Mouse (Mus musculus): ENCODE measurements at regions not wholly inside any gene's neighbourhood (a gene's known extent, or its start where the extent isn't known, plus 50 kb on each side); places are given as distances from the start of the nearest gene placed in this dataset.

DNA sequence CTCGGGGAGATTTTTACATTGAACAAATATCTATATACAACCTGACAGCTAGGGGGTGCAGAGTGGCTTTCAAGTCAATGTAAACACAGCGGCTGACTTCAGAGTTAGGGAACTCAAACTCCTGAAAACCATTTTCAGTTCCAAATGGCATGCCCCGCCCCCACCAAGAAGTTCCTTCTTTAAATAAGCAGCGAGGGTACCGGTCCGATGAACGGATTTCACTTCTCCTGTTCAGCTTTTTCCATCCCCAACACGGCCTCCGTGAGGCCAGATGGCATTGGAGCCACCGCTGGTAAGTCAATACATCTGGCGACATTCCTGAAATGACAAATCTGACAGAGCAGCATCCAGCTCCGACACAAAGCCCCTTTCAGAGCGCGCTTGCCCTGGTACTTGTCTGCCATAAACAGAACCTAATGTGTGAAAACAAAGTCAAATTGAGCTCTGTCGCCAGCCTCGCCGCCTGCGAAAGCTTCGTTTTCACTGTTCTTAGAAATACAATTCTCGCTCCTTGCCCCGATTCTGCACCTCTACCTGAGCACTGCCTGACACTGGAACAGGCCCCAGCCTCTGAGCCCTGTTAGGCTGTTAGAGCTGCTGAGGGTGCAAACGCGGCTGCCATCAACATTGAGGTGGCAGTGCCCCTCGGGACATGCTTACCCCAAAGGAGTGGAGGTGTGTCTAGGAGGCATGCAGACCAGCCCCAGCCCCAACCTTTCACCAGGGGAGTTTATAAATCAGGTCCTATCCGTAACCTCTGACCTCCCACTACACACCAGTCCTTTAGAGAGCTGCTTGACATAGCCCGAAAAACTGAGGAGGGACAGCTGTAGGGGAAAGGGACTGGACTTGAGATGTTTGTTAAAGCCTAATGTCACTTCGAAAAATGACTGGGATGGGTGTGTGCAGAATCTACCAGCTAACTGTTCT, 446.0 kb downstream of the Ate1 start:
- peak; percentile 25 for DNase-seq (ENCODE audit: low spot score)

DNA sequence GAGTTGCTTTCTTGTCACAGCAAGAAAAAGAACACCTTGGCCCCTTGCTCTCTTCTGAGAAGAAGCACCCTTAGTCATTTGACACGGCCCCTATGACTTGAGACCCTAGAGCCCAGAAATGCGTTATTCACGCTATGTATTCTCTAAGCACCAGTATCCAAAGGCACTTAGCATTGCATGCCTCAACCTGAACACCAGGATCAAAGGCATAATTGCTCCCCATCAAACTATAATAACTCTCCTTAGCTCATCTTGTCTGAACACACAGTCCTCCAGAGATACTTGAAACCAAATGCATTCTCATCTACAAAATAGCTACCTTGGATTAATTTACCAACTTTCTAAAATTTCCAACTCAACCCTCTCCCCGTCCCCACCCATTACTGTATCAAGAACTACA, 437.5 kb downstream of the Ate1 start:
- no peak for DNase-seq (ENCODE audit: low spot score)

GRCm38 (mm10) chr7:130085706-130086105, 434.5 kb downstream of the Ate1 start:
- DNase-seq (ENCODE audit: low spot score) = no peak

- DNase-seq (ENCODE audit: low spot score) = no peak
Measured at GRCm38 (mm10) chr7:130089896-130090610, 430.1 kb downstream of the Ate1 start.

DNA sequence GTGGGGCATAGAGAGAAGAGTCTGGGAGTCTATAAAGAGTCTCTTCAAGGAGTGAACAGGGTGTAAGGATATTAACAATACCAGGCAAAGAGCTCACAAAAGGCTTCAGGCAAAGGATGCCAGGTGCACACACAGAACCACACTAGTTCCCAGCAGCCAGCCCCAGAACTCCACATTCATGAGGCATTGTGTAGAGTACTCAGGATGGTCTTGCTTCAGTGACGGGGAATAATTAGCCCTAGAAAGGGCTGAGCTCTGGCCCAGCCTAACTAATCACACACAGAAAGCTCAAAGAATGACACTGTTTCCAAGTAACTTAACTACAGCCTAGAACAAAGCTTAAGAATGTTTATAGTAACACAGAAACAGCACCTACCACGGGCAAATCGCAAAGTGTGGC, 428.2 kb downstream of the Ate1 start:
- no peak for DNase-seq (ENCODE audit: low spot score)

DNA sequence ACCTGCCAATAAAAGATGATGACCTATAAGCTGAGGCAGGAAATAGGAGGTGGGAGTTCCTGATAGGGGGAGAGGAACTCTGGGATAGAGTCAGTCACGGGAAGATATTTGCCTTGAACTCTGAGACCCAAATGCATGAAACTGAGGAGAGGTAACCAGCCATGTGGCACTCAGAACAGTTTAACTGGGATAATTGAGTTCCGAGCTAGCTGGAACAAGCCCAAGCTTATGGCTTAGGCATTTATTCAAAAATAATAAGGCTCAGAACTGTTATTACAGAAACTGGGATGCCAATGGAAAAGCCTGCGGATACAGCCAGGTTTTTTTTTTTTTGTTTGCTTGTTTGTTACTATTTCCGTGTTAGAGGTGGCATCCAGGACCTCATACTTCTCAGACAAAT, 425.0 kb downstream of the Ate1 start:
- DNase-seq (ENCODE audit: low spot score) = no peak

GRCm38 (mm10) chr7:130098606-130099005, 421.6 kb downstream of the Ate1 start:
- peak; percentile 17 for DNase-seq (ENCODE audit: low spot score)

DNA sequence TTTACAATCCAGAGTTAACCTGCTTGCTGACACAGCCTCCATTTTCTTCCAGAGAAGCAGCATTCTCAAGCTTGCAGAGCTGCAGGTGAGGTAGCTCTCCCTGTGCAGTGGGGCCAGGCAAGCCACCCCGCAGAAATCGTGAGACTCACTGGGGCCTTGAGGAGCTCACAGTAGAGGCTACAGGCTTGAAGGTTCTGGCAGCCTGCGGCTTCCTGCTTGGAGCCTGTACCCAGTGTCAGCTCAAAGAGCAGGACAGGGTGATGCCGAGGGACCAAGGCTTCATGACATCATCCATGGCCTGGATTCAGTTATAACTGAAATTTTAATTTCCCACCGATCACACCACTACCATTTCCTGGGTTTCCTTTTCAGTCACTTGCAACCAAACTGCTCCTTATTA, 417.5 kb downstream of the Ate1 start:
- DNase-seq (ENCODE audit: low spot score) = no peak

GRCm38 (mm10) chr7:130106961-130107360, 413.2 kb downstream of the Ate1 start:
- DNase-seq (ENCODE audit: low spot score) = no peak

DNA sequence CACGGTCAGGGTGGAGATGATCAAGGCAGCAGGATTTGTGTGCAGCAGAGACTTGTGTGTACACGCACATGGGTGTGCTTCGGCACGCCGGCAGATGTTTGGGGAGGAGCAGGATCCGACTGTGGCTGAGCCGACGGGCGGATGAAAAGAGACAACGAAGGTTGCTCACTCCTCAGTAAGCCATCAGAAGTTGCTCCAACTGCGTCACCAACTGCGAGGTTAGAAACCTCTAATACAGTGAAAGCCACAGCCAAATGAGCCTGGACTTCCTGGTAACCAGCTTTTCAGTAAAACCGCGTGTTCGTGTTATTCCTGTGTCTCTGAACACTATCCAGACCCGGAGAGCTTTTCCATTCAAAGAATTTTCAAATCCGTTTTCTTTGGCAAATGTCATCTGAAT, 411.8 kb downstream of the Ate1 start:
- DNase-seq (ENCODE audit: low spot score) = no peak
